Mouse (Mus musculus) small intestine, adult 2 months (tissue): ENCODE data around the gene Cks2.

Experiments
- CTCF ChIP-seq: fragments of 200-500 bp; IDR thresholded peaks from 2 replicates; pipeline ENCODE4 v1.5.1; 2012; ENCODE audit warnings: low read depth, mild to moderate bottlenecking, control low read depth, inconsistent platforms, low read length, moderate library complexity, mixed read lengths; ENCODE audit not compliant: insufficient replicate concordance, insufficient read length; ENCODE audit errors: extremely low read depth
- POLR2A ChIP-seq: fragments of 200-500 bp; IDR thresholded peaks from 2 replicates; pipeline ENCODE4 v1.6.1; 2012; ENCODE audit warnings: low read depth, mild to moderate bottlenecking, control low read depth, inconsistent platforms, low read length, moderate library complexity

DNA sequence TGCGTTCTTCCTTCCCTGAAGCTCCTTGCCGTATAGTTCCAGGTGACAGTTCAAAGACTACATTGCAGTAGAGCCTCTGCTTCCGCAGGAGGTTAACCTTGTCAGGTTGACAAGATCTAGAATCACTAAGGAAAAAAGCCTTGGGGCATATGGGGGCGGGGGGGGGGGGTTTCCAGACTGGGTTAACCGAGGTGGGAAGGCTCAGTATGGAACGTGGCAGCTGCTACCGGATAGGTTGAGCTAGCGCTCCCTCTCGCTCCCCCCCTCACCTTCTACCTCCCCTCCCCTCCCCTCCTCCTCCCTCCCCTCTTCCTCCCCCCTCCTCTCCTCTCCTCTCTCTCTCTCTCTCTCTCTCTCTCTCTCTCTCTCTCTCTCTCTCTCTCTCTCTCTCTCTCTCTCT is 26.4 kb upstream of the Cks2 start:
- TF ChIP-seq CTCF (no peak), POLR2A (no peak)
